Mouse (Mus musculus) ZHBTc4 (cell line): ENCODE data around the gene Bglap2.
A peak's percentile ranks its signal among the peaks of the same experiment; 100 is the strongest.

Experiments
- DNase-seq: peaks from one replicate; pipeline ENCODE4 v3.0.0-alpha.2; 2011; ENCODE audit warnings: low read depth, low spot score

Gene Bglap2

DNA sequence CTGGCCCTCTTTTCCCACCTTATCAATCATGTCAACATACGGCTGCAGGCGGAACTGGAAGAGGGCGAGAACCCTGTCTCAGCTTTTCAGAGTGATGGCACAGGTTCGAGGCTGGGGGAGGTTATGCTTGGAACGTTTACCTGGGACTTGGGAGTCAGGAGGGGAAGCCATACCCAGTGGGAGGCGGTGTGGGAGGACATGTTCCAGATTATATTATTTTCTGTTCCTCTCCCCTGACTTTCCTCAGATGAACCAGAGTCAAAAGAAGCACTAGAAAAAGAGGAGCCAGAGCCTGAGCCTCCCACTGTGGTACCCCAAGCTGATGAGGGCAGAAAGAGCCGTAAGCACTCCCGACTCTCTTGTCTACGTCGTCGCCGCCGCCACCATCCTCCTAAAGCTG, 27.8 kb downstream of the Bglap2 start:
- no peak for DNase-seq

DNA sequence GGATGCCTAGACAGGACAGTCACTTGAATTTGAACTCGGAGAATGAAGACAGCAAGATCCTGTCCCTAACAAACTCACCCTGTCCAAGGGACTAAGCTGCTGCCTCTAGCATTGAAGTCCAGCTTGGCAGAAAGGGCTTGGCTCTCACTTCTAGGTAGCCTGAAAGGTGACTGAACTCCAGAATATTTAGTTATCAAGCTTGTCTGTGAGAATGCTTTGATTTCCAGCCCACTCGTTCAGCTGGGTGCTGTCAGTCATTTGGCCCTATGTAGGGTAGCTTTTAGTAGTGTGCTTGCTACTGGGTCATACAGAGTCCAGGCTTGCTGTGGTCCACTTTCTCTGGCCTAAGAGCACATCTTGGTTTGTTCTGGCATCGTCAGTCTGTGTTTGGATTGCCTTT, 39.5 kb downstream of the Bglap2 start:
- no peak for DNase-seq

DNA sequence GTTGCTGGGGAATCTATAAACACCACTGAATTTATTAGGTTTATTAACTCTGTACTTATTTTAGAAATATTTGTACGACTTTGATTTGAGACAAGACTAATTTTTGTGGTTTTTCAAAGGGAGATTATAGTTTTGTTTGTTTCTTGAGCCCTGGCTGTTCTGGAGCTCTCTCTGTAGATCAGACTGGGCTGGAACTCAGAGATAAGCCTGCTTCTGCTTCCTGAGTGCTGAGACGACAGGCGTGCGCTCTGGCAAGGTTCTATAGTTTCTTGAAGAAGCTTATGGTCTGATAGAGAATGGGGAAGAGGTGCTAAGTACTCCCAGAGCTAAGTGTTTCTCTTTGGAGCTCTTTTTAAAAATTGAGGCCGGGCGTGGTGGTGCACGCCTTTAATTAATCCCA, 40.2 kb downstream of the Bglap2 start:
- DNase-seq = no peak

DNA sequence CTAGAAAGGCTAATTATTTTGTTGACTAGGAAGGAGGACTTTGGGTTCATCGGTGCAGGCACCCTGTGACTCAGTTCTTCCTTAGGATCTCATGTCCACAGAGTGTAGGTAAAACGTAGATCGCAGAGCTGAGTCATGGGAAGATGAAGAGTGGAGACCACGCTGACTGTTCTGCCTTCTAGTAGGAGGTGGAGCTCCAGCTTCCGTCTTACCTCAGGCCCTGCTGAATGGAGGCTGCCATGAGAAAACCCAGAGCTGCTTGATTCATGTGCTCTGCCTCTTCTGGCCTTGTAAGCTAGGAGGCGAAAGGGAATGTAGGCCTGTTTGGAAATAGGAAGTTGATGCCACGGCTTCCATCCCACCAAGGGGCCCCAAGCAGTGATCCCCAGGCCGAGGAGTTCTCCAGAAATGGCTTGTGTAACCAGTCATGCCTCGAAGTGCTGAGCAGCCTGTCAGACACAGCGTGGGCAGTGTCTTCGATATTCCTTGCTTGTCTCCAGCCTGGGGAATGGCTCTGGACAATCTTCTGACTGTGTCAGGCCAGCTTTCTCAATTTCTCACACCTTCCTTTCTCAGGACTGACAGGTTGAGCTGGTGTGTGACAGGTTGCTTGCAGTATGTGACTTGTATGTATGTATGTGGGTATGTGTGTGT, 41.0 kb downstream of the Bglap2 start:
- DNase-seq = peak; percentile 61

GRCm38 (mm10) chr3:88336058-88337013, 42.2 kb downstream of the Bglap2 start, which contains the start of the genes Tmem79 and Smg5:
Tmem79 (minus strand) TSS chr3:88336148.
Smg5 (plus strand) TSS chr3:88336260.
- peak; percentile 98 for DNase-seq

- no peak for DNase-seq
Measured at GRCm38 (mm10) chr3:88335436-88336053, 43.0 kb downstream of the Bglap2 start.

- peak; percentile 27 for DNase-seq
Measured at GRCm38 (mm10) chr3:88334902-88335435, 43.5 kb downstream of the Bglap2 start.

- peak; percentile 72 for DNase-seq
Measured at GRCm38 (mm10) chr3:88334029-88334658, 44.4 kb downstream of the Bglap2 start.

GRCm38 (mm10) chr3:88331282-88331681, 47.2 kb downstream of the Bglap2 start:
- peak; percentile 85 for DNase-seq

DNA sequence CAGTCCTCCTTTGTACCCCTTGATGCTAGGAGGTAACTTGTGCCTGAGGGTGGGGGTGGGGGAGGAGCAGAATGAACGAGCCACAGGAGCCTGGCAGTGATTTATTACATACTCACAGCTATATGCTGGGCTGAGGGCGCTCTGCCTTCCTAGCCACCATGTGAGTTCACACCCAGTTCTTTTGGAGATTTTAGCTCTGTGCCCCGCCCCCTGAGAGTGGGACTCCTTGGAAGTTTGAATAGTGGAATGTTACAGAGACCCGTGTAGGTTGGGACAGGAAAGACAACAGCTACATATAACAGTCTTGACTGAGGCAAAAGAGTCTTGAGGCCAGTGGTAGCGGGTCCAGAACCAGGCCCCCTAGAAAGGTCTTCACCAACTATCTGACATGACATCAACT, 49.5 kb downstream of the Bglap2 start:
- DNase-seq = peak; percentile 60
